Comparison of ENCODE assay signal across 27 mouse cellular contexts in the genomic region with DNA sequence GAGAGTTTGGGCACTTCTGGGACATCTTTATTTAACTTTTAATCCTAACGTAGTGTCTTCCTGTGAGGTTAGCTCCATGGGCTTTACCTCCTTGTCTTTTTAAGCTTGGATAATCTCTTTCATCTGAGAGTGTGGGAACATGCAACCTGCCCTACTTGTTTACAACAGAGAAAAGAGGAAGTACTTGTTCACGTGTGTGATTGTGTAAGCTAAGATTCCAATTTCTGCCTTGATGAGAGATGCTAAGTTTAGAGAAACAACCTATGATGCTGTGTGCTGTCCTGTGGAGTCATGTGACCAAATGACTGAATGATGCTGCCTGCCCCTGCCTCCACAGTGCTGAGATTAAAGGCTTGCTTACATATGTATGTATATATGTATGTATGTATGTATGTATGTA. TPM values are rescaled to one million over a fixed set of nuclear protein-coding genes. Genes with fewer than 3 reads are reported as not detected.
DNase-seq lines count a peak whose midpoint lies in the region; ATAC-seq and TF ChIP-seq lines count a peak whose summit lies in the region.
"Had no signal": no experiment of that assay in that cellular context is flagged by ENCODE, and none has a peak within 500 bp of the region (broad histone marks: within the 10 kb centered on the region; RNA-seq: fewer than 3 reads in every experiment).

No protein-coding gene starts in this region.

- no peaks in the 10 kb centered on the region for H3K79me2 ChIP-seq in liver, adult 2 months (ENCODE audit: control insufficient read depth, insufficient read depth, low read length)

- WGBS in liver, adult 2 months = 84% methylated on average over 2 of the region's 2 CpGs
- WGBS in liver, postnatal 0 days (ENCODE audit: insufficient replicate concordance) = 46% methylated on average over 2 of the region's 2 CpGs

- no peaks in the 10 kb centered on the region for H3K4me1 ChIP-seq in liver, adult 2 months (ENCODE audit: control insufficient read depth, insufficient read depth, low read length)
- H3K4me1 ChIP-seq in liver, postnatal 0 days (ENCODE audit: insufficient read depth) = no peaks in the 10 kb centered on the region
- H3K4me1 ChIP-seq: heart, embryonic 10.5 days; limb, embryonic 15.5 days; liver, embryonic 15.5 days; midbrain, embryonic 12.5 days; neural tube, embryonic 13.5 days had no signal

- no peak for TF ChIP-seq EP300 in liver, postnatal 0 days (IDR thresholded peaks at IDR 0.05; ENCODE audit: low read depth)

- intact Hi-C loops in left cerebral cortex, postnatal 14 days (cut with DNase I) = no loop called here

- H3K9me3 ChIP-seq in liver, postnatal 0 days (ENCODE audit: low read length) = no peaks in the 10 kb centered on the region
- H3K9me3 ChIP-seq: heart, embryonic 10.5 days; limb, embryonic 15.5 days; liver, embryonic 15.5 days; midbrain, embryonic 12.5 days; neural tube, embryonic 13.5 days had no signal

- no peak for ATAC-seq in liver, postnatal 0 days
- peak; percentile 72 for ATAC-seq in megakaryocyte progenitor cell, adult 5-6 weeks (replicated peaks; ENCODE audit: poor library complexity)
- ATAC-seq: forebrain, embryonic 14.5 days had no signal

- no peak for TF ChIP-seq CTCF in liver, adult 2 months (IDR thresholded peaks at IDR 0.05; ENCODE audit: low read depth, low read length)
- TF ChIP-seq CTCF in liver, postnatal 0 days (IDR thresholded peaks at IDR 0.05; ENCODE audit: low read depth) = no peak

- peak; percentile 19 for DNase-seq in liver, adult 2 months (ENCODE audit: extremely low read depth, low read depth, low spot score)
- DNase-seq in liver, postnatal 0 days = no peak
- peak; percentile 68 for DNase-seq in 416B (ENCODE audit: low read depth)
- DNase-seq in T-cell, adult 2 months (ENCODE audit: low spot score) = peak; percentile 27
- DNase-seq in left cerebral cortex, postnatal 14 days (ENCODE audit: low spot score in 2 of 2) = no peak
- no peak for DNase-seq in cerebellum, adult 9-11 months
- no peak for DNase-seq in heart, postnatal 4 days
- DNase-seq: adrenal gland, adult 2 months; cerebellum, adult 11-12 months; cerebellum, postnatal 36 days; gastrocnemius, adult 2 months; kidney, adult 18-20 months; kidney, postnatal 4 days; left cerebral cortex, postnatal 4 days; lung, postnatal 14 days; right cerebral cortex, postnatal 4 days; thymus, adult 2 months; thymus, postnatal 4 days had no signal

- H3K4me2 ChIP-seq in liver, postnatal 0 days (ENCODE audit: low read depth, low read length) = no peak overlapping the region
- H3K4me2 ChIP-seq: limb, embryonic 15.5 days; liver, embryonic 15.5 days; midbrain, embryonic 12.5 days; neural tube, embryonic 13.5 days had no signal

- H3K27me3 ChIP-seq in liver, adult 2 months (ENCODE audit: control insufficient read depth, insufficient read depth, low read length) = no peaks in the 10 kb centered on the region
- no peaks in the 10 kb centered on the region for H3K27me3 ChIP-seq in liver, postnatal 0 days (ENCODE audit: insufficient read depth, low read length)
- H3K27me3 ChIP-seq: limb, embryonic 15.5 days; liver, embryonic 15.5 days; midbrain, embryonic 12.5 days; neural tube, embryonic 13.5 days had no signal

- TF ChIP-seq POLR2A in liver, adult 2 months (IDR thresholded peaks at IDR 0.05; ENCODE audit: extremely low read depth, insufficient read depth, low read length) = no peak

- no peaks in the 10 kb centered on the region for H3K36me3 ChIP-seq in liver, adult 2 months (ENCODE audit: control insufficient read depth, insufficient read depth, low read length)
- H3K36me3 ChIP-seq in liver, postnatal 0 days (replicated peaks; ENCODE audit: insufficient read depth, low read length) = no peaks in the 10 kb centered on the region
- H3K36me3 ChIP-seq: heart, embryonic 10.5 days; limb, embryonic 15.5 days; liver, embryonic 15.5 days; midbrain, embryonic 12.5 days; neural tube, embryonic 13.5 days had no signal

- H3K4me3 ChIP-seq in liver, adult 2 months (ENCODE audit: insufficient read depth, low read depth, low read length) = no peak overlapping the region
- H3K4me3 ChIP-seq in liver, postnatal 0 days (ENCODE audit: low read depth, low read length) = no peak overlapping the region
- H3K4me3 ChIP-seq: gastrocnemius, adult 2 months; heart, embryonic 10.5 days; left cerebral cortex, adult 2 months; limb, embryonic 15.5 days; liver, embryonic 15.5 days; midbrain, embryonic 12.5 days; neural tube, embryonic 13.5 days had no signal

- no peak overlapping the region for H3K27ac ChIP-seq in liver, adult 2 months (replicated peaks; ENCODE audit: insufficient read depth, low read depth, low read length)
- H3K27ac ChIP-seq in liver, postnatal 0 days (ENCODE audit: low read depth) = no peak overlapping the region
- H3K27ac ChIP-seq: gastrocnemius, adult 2 months; heart, embryonic 10.5 days; left cerebral cortex, adult 2 months; limb, embryonic 15.5 days; liver, embryonic 15.5 days; midbrain, embryonic 12.5 days; neural tube, embryonic 13.5 days; stomach, postnatal 0 days had no signal

- H3K9ac ChIP-seq in liver, adult 2 months (ENCODE audit: low read depth, low read length) = no peak overlapping the region
- no peak overlapping the region for H3K9ac ChIP-seq in liver, postnatal 0 days (replicated peaks)
- H3K9ac ChIP-seq: limb, embryonic 15.5 days; liver, embryonic 15.5 days; midbrain, embryonic 12.5 days; neural tube, embryonic 13.5 days had no signal

RNA-seq across cellular contexts. Expression of a gene that starts 27.8 kb away (rescaled TPM):
- total RNA-seq in liver, adult 2 months (2014; rRNA removed) = 10.7 TPM in 2 replicates
- polyA plus RNA-seq in liver, adult 2 months (2012; rRNA removed) = 5.3 and 5.9 TPM in 2 replicates
- 9.0 and 10.1 TPM in 2 replicates for polyA plus RNA-seq in liver, postnatal 0 days (2015; fragmentation: Nextera tagmentation; extraction: Ambion mirVana)
- 74.0 and 86.1 TPM in 2 replicates for total RNA-seq in megakaryocyte progenitor cell, adult 5-6 weeks (2015)
- total RNA-seq in megakaryocyte progenitor cell, adult 5-6 weeks (2017) = 51.8 and 58.9 TPM in 2 replicates
- total RNA-seq in left cerebral cortex, postnatal 14 days (2021) = 10 to 100 TPM; 59.9 to 61.2 TPM
- 10 to 100 TPM; 56.0 to 60.5 TPM for total RNA-seq in heart, postnatal 4 days (2021)

Comparison
In these comparisons a context has a peak if more than half of its experiments do, and no peak if none do; other contexts are left out.
1. DNase-seq: peak in liver, adult 2 months (single experiment), 416B (single experiment) and T-cell, adult 2 months (single experiment); none in liver, postnatal 0 days (single experiment), left cerebral cortex, postnatal 14 days (0 of 2), cerebellum, adult 9-11 months (single experiment) and heart, postnatal 4 days (single experiment).